Mouse (Mus musculus) midbrain, embryonic 12.5 days (tissue): ENCODE results near the gene Tsc22d1. TPM values are rescaled to one million over a fixed set of nuclear protein-coding genes. Genes with fewer than 3 reads are reported as not detected.

Experiments
- ATAC-seq: fragments of 200-750 bp; cut with Nextera tagmentation; 2 replicates; pipeline ENCODE4 v1.8.0; 2017; ENCODE audit warnings: low read depth, moderate TSS enrichment, moderate library complexity; ENCODE audit not compliant: low FRiP score
- H3K27ac ChIP-seq: fragments of 300-500 bp; sonication (generic); replicated peaks from 2 replicates; pipeline ENCODE4 v1.5.1; 2016; ENCODE audit warnings: mild to moderate bottlenecking
- H3K27me3 ChIP-seq: fragments of 300-500 bp; sonication (generic); 2 replicates; pipeline ENCODE4 v1.6.1; 2016; ENCODE audit warnings: mild to moderate bottlenecking
- H3K36me3 ChIP-seq: fragments of 300-500 bp; sonication (generic); 2 replicates; pipeline ENCODE4 v1.6.1; 2016
- H3K4me1 ChIP-seq: fragments of 300-500 bp; sonication (generic); 2 replicates; pipeline ENCODE4 v1.6.1; 2016
- H3K4me2 ChIP-seq: fragments of 300-500 bp; sonication (generic); replicated peaks from 2 replicates; pipeline ENCODE4 v1.6.1; 2016; ENCODE audit warnings: mild to moderate bottlenecking, moderate library complexity
- H3K4me3 ChIP-seq: fragments of 300-500 bp; sonication (generic); 2 replicates; pipeline ENCODE4 v1.5.1; 2016; ENCODE audit warnings: mild to moderate bottlenecking
- H3K9ac ChIP-seq: fragments of 300-500 bp; sonication (generic); replicated peaks from 2 replicates; pipeline ENCODE4 v1.6.1; 2016; ENCODE audit warnings: mild to moderate bottlenecking, moderate library complexity
- H3K9me3 ChIP-seq: fragments of 300-500 bp; sonication (generic); 2 replicates; pipeline ENCODE4 v1.6.1; 2016; ENCODE audit warnings: mild to moderate bottlenecking
- WGBS: fragments of 180-500 bp; shearing (Covaris S2); methylation state at CpG from one replicate; pipeline ENCODE4 v1.1.7; 2016; 5-methylcytosine and 5-hydroxymethylcytosine counted together
- polyA plus RNA-seq: library from polyadenylated mRNA; unstranded; fragments of >200 nt; fragmentation: Nextera tagmentation; extraction: Ambion mirVana; gene quantifications from 2 replicates; pipeline ENCODE4 v1.2.1, GENCODE M21; 2016

Gene Tsc22d1
- polyA plus RNA-seq, 1 experiment from 2014 or later = 539 TPM

- Histone ChIP-seq H3K27ac (no peak overlapping the region), H3K36me3 (peaks cover 29% of the 10 kb centered on the region), H3K27me3 (peaks cover under 1% of the 10 kb centered on the region; the same call in 1 of the 2 replicates), H3K4me1 (peaks cover 29% of the 10 kb centered on the region), H3K9ac (no peak overlapping the region), H3K4me2 (peak overlapping the region; percentile 88), H3K9me3 (no peaks in the 10 kb centered on the region), H3K4me3 (peak overlapping the region; percentile 76)
- no peak for ATAC-seq
- 91% methylated on average over 7 of the region's 7 CpGs for WGBS
Observed at GRCm38 (mm10) chr14:76507357-76507756, 92.6 kb downstream of the Tsc22d1 start.

GRCm38 (mm10) chr14:76507804-76508500 lies 93.2 kb downstream of the Tsc22d1 start:
- H3K9me3 ChIP-seq = no peaks in the 10 kb centered on the region
- peak overlapping the region; percentile 88 for H3K4me2 ChIP-seq
- peaks cover 6% of the 10 kb centered on the region; the same call in 1 of the 2 replicates for H3K27me3 ChIP-seq
- no peak for ATAC-seq
- H3K36me3 ChIP-seq = peaks cover 29% of the 10 kb centered on the region
- 0 out of 2 replicates have a peak overlapping the region, but pooled peaks have one; percentile 8 for H3K27ac ChIP-seq
- WGBS = 88% methylated on average over 9 of the region's 9 CpGs
- 0 out of 2 replicates have a peak overlapping the region, but pooled peaks have one; percentile 76 for H3K4me3 ChIP-seq
- no peak overlapping the region for H3K9ac ChIP-seq
- peaks cover 33% of the 10 kb centered on the region for H3K4me1 ChIP-seq

DNA sequence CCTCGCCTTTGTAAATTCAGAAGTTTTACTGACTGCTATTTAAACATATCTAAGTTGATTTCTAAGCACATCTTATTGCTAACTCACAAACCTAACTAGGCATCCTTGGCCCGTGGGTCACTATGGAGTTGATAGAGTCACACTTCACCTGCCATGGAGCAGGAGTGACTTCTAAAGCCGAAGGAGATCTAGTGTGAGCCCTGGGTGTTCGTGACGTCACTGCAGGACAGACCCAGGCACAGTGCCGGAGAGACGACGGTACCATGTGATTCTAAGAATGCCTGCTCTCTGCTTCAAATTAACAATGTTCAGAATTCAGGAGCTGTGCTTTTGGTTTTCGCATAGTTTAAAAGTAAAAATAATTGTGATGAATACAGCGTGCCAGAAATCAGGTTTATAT lies 93.9 kb downstream of the Tsc22d1 start:
- H3K27ac ChIP-seq = no peak overlapping the region
- H3K4me2 ChIP-seq = no peak overlapping the region
- H3K9ac ChIP-seq = no peak overlapping the region
- H3K27me3 ChIP-seq = peaks cover 6% of the 10 kb centered on the region; the same call in 1 of the 2 replicates
- peaks cover 29% of the 10 kb centered on the region for H3K36me3 ChIP-seq
- 79% methylated on average over 10 of the region's 10 CpGs for WGBS
- H3K4me1 ChIP-seq = peaks cover 35% of the 10 kb centered on the region
- no peak overlapping the region for H3K4me3 ChIP-seq
- H3K9me3 ChIP-seq = no peaks in the 10 kb centered on the region
- no peak for ATAC-seq

DNA sequence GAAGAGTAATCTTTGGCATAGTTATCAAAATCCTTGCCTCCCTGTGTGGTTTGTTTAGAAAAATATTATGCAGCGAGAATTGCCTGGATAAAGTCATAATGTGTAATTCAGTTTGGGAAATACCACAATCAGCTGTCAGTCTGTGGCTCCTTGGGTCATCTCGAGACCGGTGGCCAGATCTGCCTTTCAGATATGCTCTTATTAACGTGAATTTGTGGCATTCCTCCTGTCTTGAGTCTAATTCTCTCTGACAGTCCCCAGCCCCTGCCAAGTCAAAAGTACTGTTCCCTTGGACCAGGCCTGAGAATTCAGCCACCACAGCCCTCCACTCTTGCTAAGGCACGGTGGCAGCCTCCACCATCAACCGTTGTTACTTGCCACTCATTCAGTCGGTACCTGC lies 97.2 kb downstream of the Tsc22d1 start:
- no peak for ATAC-seq
- Histone ChIP-seq H3K27me3 (peaks cover 23% of the 10 kb centered on the region), H3K4me3 (no peak overlapping the region), H3K9me3 (no peaks in the 10 kb centered on the region), H3K9ac (no peak overlapping the region), H3K27ac (no peak overlapping the region), H3K4me1 (peaks cover 36% of the 10 kb centered on the region), H3K4me2 (no peak overlapping the region), H3K36me3 (peaks cover 23% of the 10 kb centered on the region)
- 82% methylated on average over 7 of the region's 7 CpGs for WGBS

GRCm38 (mm10) chr14:76513395-76514049 lies 98.8 kb downstream of the Tsc22d1 start:
- Histone ChIP-seq H3K4me1 (peaks cover 23% of the 10 kb centered on the region), H3K27me3 (peaks cover 38% of the 10 kb centered on the region), H3K9ac (0 out of 2 replicates have a peak overlapping the region, but pooled peaks have one; percentile 39), H3K4me2 (peak overlapping the region; percentile 36), H3K36me3 (peaks cover 11% of the 10 kb centered on the region; the same call in 1 of the 2 replicates), H3K4me3 (no peak overlapping the region), H3K27ac (peak overlapping the region; percentile 35; the same call in 1 of the 2 replicates), H3K9me3 (no peaks in the 10 kb centered on the region)
- peak; percentile 74 for ATAC-seq
- WGBS = 11% methylated on average over 11 of the region's 11 CpGs

GRCm38 (mm10) chr14:76514050-76514585 lies 99.4 kb downstream of the Tsc22d1 start:
- H3K9ac ChIP-seq = no peak overlapping the region
- H3K4me2 ChIP-seq = peak overlapping the region; percentile 36
- no peak for ATAC-seq
- no peak overlapping the region for H3K4me3 ChIP-seq
- no peak overlapping the region for H3K27ac ChIP-seq
- WGBS = 21% methylated on average over 6 of the region's 6 CpGs
- H3K27me3 ChIP-seq = peaks cover 39% of the 10 kb centered on the region
- peaks cover 23% of the 10 kb centered on the region for H3K4me1 ChIP-seq
- H3K9me3 ChIP-seq = no peaks in the 10 kb centered on the region
- peaks cover 10% of the 10 kb centered on the region; the same call in 1 of the 2 replicates for H3K36me3 ChIP-seq

- no peaks in the 10 kb centered on the region for H3K9me3 ChIP-seq
- no peak for ATAC-seq
- peaks cover 23% of the 10 kb centered on the region for H3K4me1 ChIP-seq
- WGBS = 52% methylated on average over 7 of the region's 7 CpGs
- H3K27ac ChIP-seq = no peak overlapping the region
- peaks cover 43% of the 10 kb centered on the region for H3K27me3 ChIP-seq
- H3K4me2 ChIP-seq = no peak overlapping the region
- no peak overlapping the region for H3K9ac ChIP-seq
- no peak overlapping the region for H3K4me3 ChIP-seq
- H3K36me3 ChIP-seq = no peaks in the 10 kb centered on the region
Observed at GRCm38 (mm10) chr14:76515620-76516019, 100.9 kb downstream of the Tsc22d1 start.

DNA sequence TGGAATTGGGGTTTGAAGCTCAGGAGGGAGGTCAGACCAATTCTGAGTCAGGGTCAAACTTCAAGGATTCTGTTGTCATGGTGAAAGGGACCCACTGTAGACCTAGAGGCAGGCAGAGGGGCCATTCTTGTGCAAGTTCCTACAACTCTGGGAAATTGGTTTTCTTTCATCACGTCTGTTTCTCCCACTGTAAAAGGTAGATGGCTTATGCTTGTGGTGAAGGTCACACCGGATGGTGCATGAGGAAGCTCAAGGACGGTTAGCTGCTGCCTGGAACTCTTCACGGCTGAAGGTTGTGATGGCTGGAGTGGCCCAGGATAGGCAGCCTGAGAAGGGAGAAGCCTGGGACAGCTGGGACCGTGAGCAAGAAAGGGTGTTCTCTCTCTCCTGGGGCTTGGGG lies 103.5 kb downstream of the Tsc22d1 start:
- whole genome bisulfite sequencing = 88% methylated on average over 5 of the region's 5 CpGs
- Histone ChIP-seq H3K9ac (no peak overlapping the region), H3K27me3 (peaks cover 36% of the 10 kb centered on the region), H3K27ac (no peak overlapping the region), H3K9me3 (no peaks in the 10 kb centered on the region), H3K4me3 (no peak overlapping the region), H3K36me3 (no peaks in the 10 kb centered on the region), H3K4me2 (no peak overlapping the region), H3K4me1 (peaks cover 17% of the 10 kb centered on the region)
- ATAC-seq = no peak

GRCm38 (mm10) chr14:76520606-76521005 lies 105.8 kb downstream of the Tsc22d1 start:
- ATAC-seq = no peak
- H3K27me3 ChIP-seq = peaks cover 27% of the 10 kb centered on the region
- whole genome bisulfite sequencing = 26% methylated on average over 4 of the region's 4 CpGs
- H3K4me3 ChIP-seq = no peak overlapping the region
- H3K36me3 ChIP-seq = no peaks in the 10 kb centered on the region
- H3K4me1 ChIP-seq = peaks cover under 1% of the 10 kb centered on the region; the same call in 1 of the 2 replicates
- no peak overlapping the region for H3K9ac ChIP-seq
- no peak overlapping the region for H3K4me2 ChIP-seq
- no peak overlapping the region for H3K27ac ChIP-seq
- H3K9me3 ChIP-seq = no peaks in the 10 kb centered on the region

GRCm38 (mm10) chr14:76521308-76521707 lies 106.5 kb downstream of the Tsc22d1 start:
- Histone ChIP-seq H3K27me3 (peaks cover 26% of the 10 kb centered on the region), H3K36me3 (no peaks in the 10 kb centered on the region), H3K4me2 (no peak overlapping the region), H3K27ac (no peak overlapping the region), H3K9ac (no peak overlapping the region), H3K9me3 (no peaks in the 10 kb centered on the region), H3K4me3 (no peak overlapping the region), H3K4me1 (no peaks in the 10 kb centered on the region)
- no peak for ATAC-seq
- whole genome bisulfite sequencing = 93% methylated on average over 3 of the region's 3 CpGs

GRCm38 (mm10) chr14:76523344-76523743 lies 108.6 kb downstream of the Tsc22d1 start:
- Histone ChIP-seq H3K27me3 (peaks cover 9% of the 10 kb centered on the region; the same call in 1 of the 2 replicates), H3K9me3 (no peaks in the 10 kb centered on the region), H3K36me3 (no peaks in the 10 kb centered on the region), H3K27ac (no peak overlapping the region), H3K4me3 (no peak overlapping the region), H3K4me1 (peaks cover 1% of the 10 kb centered on the region; the same call in 1 of the 2 replicates), H3K9ac (no peak overlapping the region), H3K4me2 (no peak overlapping the region)
- 77% methylated on average over 1 of the region's 1 CpGs for WGBS
- ATAC-seq = no peak

GRCm38 (mm10) chr14:76526467-76526866 lies 111.7 kb downstream of the Tsc22d1 start:
- Histone ChIP-seq H3K9me3 (no peaks in the 10 kb centered on the region), H3K4me1 (peaks cover 7% of the 10 kb centered on the region), H3K27ac (no peak overlapping the region), H3K36me3 (no peaks in the 10 kb centered on the region), H3K4me2 (no peak overlapping the region), H3K27me3 (peaks cover 3% of the 10 kb centered on the region; the same call in 1 of the 2 replicates), H3K9ac (no peak overlapping the region), H3K4me3 (no peak overlapping the region)
- no peak for ATAC-seq
- WGBS = 93% methylated on average over 6 of the region's 6 CpGs
